Mouse (Mus musculus): ENCODE data around the gene Ttc29. TPM values are rescaled to one million over a fixed set of nuclear protein-coding genes. Genes with fewer than 3 reads are reported as not detected.

Gene Ttc29
- total RNA-seq, 2 experiments from 2014 or later, result not detected

DNA sequence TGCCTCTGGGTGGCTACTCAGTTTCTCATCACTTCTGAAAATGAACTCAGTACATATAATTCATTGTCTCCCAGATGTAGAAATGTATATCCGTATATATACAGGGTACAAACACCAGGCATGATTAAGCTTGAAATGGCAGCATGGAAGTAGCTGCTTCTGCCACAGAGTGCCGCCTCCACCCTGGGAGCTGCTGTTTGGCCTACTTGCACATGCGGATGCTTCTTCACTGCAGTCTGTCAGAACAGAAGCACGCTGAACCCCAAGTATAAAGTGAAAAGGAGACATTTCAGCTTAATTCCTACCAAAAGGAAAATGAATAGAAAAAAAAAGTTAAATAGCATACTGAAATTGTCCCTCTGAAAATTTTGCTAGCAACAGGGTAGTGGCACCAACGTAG, 141.7 kb downstream of the Ttc29 start:
- no peak for ATAC-seq (replicated peaks; ENCODE audit: low FRiP score, poor library complexity, severe bottlenecking)

GRCm38 (mm10) chr8:78390756-78391155, 177.7 kb downstream of the Ttc29 start:
- ATAC-seq (replicated peaks; ENCODE audit: low FRiP score, poor library complexity, severe bottlenecking), result no peak

- ATAC-seq (replicated peaks; ENCODE audit: low FRiP score, poor library complexity, severe bottlenecking), result no peak
Observed at GRCm38 (mm10) chr8:78419272-78419671, 206.2 kb downstream of the Ttc29 start.

DNA sequence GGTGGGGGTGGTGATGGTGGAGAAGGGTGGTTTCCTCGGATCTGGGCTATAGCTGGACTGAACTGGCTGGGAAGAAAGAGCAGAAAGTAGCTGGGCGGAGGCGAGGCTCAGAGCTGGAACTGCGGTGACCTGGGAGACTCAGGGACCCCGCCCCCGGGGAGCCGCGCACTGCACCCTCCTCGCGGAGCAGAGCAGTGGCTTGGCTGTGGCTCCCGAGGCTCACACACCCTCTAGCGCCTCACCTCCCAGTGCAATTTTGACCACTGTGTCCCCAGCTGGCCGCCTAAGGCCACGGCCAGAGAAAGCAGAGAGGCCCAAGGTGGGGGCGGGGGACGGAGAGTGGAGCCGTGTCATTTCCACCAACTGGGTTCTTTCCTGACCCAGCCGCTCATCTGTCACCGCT, 207.0 kb downstream of the Ttc29 start:
- no peak for ATAC-seq (replicated peaks; ENCODE audit: low FRiP score, poor library complexity, severe bottlenecking)

DNA sequence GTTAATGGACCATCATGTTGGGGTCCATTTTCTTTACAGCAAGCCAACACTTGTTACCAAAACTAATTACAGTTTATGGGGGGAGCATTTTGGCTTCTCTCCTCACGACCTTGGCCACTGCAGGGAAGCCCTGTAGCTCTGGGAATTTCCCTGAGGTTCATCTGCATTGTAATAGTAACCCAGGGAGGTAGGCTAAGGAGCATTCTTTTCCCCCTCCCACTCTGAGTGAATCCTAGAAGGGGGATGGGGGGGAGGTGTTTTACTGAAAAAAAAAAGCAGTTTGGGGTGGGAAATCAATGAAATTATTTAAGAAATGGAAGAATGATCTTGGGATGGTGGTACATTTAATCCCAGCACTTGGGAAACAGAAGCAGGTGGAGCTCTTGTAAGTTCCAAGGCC, 210.8 kb downstream of the Ttc29 start:
- no peak for ATAC-seq (replicated peaks; ENCODE audit: low FRiP score, poor library complexity, severe bottlenecking)

- ATAC-seq (replicated peaks; ENCODE audit: low FRiP score, poor library complexity, severe bottlenecking), result no peak
Observed at GRCm38 (mm10) chr8:78426455-78426854, 213.4 kb downstream of the Ttc29 start.

DNA sequence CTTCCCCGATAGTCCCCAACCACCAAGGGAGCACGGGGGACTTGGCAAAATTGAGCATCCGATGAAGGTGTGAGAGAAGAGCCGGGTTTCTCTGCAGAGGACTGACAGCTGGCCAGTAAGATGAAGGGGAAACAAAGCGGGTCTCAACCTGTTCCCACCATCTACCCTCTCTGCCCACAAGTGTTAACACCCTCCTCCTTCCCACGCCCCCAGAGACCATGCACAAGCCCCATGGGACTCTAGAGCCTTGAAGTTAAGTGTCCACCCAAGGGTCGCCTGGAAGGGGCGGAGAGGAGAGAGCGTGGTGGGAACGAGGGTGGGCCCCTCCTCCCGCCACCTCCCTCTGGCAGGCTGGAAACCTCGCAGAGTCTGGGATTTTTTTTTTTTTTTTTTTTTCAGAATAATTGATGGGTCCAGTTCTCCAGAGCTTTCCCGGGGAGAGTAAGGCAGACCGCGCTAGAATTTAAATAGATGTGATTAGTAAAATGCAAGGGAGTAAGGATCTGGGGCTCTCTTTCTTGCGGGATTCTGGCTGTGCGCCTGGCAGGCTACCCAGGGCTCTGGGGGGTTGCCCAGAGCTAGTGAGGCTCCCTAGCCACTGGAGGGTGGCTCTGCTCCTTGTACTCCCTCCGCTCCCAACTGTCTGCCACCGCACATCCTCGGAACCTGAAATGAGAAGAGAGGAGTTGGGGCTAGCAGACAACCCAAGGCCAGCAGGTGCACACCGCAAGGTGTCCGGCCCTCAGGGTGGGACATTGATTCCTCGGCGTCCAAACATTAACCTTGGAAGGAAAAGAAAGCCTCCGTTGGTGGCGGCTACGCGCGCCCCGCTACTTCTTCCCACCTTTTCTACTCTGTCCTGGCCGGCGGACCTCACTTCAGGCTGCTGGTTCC, 214.0 kb downstream of the Ttc29 start:
- no peak for ATAC-seq (replicated peaks; ENCODE audit: low FRiP score, poor library complexity, severe bottlenecking)

- ATAC-seq (replicated peaks; ENCODE audit: low FRiP score, poor library complexity, severe bottlenecking), result no peak
Observed at GRCm38 (mm10) chr8:78427769-78428130, 214.7 kb downstream of the Ttc29 start.

GRCm38 (mm10) chr8:78428148-78428547, 215.1 kb downstream of the Ttc29 start:
- ATAC-seq (replicated peaks; ENCODE audit: low FRiP score, poor library complexity, severe bottlenecking), result no peak

DNA sequence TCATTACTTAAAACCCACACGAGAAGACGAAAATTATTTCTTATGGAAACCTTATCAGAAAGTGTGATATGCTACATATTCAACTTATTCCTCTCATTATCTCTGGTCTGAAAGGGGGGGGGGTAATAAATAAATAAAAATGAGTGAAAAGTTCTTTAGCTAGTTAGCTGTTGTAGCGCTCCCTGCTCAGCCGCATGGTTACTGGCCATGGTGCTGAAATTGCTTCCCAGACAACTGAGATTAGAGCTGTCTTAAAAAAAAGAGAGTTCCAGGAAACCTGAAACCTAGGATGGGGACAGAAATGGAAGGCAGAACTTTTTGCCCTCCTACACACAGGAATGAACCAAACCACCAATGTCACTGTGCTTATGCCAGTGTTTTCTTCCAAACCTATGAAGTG, 218.3 kb downstream of the Ttc29 start:
- ATAC-seq (replicated peaks; ENCODE audit: low FRiP score, poor library complexity, severe bottlenecking), result no peak

DNA sequence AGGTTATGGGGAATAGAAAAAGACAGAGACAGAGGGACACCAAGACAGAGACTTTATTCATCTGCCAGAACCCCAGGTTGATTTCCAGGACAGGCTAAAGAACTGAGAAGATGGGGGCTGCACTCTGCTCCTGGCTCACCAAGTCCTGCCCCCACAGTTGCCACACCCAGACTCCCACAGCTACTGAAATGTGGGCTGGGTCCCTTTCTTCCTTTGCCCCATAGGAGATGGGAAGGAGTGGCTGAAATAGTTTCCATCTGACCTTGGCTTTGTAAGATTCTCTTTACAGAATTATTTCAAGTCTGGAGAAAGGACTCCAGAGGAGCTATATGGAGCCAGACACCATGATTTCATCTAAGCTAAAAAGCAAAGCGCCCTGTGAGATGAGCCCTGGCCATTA, 219.4 kb downstream of the Ttc29 start:
- ATAC-seq (replicated peaks; ENCODE audit: low FRiP score, poor library complexity, severe bottlenecking), result no peak

GRCm38 (mm10) chr8:78433318-78433717, 220.2 kb downstream of the Ttc29 start:
- ATAC-seq (replicated peaks; ENCODE audit: low FRiP score, poor library complexity, severe bottlenecking), result no peak

- ATAC-seq (replicated peaks; ENCODE audit: low FRiP score, poor library complexity, severe bottlenecking), result no peak
Observed at GRCm38 (mm10) chr8:78434340-78434739, 221.2 kb downstream of the Ttc29 start.

GRCm38 (mm10) chr8:78434823-78435623, 221.9 kb downstream of the Ttc29 start:
- no peak for ATAC-seq (replicated peaks; ENCODE audit: low FRiP score, poor library complexity, severe bottlenecking)

GRCm38 (mm10) chr8:78435624-78435960, 222.5 kb downstream of the Ttc29 start:
- no peak for ATAC-seq (replicated peaks; ENCODE audit: low FRiP score, poor library complexity, severe bottlenecking)

GRCm38 (mm10) chr8:78436071-78436651, 223.1 kb downstream of the Ttc29 start, which contains the start of gene Pou4f2:
Gene Pou4f2, minus strand, starts transcription at chr8:78436645.
- no peak for ATAC-seq (replicated peaks; ENCODE audit: low FRiP score, poor library complexity, severe bottlenecking)

- ATAC-seq (replicated peaks; ENCODE audit: low FRiP score, poor library complexity, severe bottlenecking), result no peak
Observed at GRCm38 (mm10) chr8:78436661-78437060, 223.6 kb downstream of the Ttc29 start.

DNA sequence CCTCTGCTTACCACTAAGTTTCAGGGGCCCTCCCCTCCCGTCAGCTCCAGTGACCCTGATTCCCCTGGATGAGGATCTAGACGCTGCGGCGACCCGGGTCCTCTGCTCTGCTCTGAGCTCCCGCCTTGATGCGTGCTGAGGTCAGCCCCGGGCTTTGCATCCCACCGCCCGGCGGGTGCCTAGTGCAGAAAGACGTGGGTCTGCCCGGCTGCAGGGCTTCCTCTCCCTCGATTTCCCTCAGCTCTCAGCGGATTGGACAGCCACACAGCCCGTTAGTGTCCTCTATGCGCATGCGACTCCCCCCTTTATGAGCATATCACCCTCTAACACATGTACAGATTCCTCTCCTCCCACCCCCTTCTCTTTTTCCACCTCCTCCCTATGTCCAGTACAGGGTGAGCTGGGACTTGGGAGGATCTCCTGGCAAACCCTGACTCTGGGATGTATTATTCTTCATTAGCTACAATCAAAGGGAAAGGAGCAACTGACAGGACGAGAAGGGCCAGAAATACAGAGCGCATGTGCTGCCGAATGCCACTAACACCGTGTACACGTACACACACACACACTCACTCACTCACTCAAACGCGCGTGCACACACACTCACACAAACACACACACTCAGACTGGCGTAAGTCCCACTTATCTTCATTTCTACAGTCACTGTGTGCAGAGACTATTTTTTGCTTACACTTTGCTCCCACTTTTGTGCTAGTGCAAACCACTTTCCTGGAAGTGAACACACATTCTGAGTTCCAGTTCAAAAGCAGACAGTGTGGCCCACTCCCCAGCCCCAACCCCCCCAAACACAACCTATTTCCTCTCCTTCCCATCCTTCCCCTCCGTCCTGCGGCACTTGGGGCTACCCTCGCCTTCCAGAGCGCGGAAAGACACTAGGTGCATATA, 224.3 kb downstream of the Ttc29 start:
- ATAC-seq (replicated peaks; ENCODE audit: low FRiP score, poor library complexity, severe bottlenecking), result no peak

DNA sequence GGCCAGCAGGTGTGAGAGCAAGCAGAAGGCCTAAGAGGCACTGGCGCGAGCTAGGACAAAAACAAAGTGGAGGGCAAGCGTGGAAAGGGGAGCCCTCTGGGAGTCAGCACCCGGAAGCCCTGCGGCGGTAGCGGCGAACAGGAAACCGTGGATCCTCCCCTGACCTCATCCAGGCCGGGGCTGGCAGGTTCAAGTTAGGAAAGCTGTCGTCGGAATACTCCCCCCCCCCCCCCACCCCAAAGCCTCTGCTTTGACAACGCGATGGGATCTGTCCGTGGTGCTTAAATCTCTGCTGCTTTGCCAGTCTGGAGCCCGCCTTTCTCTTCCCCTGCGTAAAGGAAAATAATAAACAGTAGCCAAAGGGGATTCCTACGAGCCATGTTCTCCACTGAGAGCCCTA, 225.0 kb downstream of the Ttc29 start:
- ATAC-seq (replicated peaks; ENCODE audit: low FRiP score, poor library complexity, severe bottlenecking), result no peak

DNA sequence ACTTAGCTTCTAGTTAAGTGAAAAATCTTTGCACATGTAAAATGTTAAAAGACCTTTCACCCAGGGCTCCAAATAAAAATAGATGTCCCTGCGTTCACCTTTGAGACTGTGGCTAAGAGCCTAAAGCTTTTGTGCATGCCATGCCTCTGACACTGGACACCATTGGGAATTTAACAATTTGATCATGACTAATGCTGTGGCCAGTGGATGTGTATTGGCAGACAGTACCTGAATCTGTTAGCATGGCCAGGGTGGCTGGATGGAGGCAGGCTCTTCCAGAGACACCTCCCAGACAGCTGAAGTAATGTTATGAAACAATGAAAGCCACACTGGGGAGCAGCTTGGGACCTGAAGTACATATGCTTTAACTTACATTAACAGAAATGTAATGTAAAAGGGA, 229.7 kb downstream of the Ttc29 start:
- ATAC-seq (replicated peaks; ENCODE audit: low FRiP score, poor library complexity, severe bottlenecking), result no peak
